ENCODE assay signal across 15 mouse cellular contexts in genomic region chr4:97676579-97676937, GRCm38 (mm10).
DNase-seq lines count a peak whose midpoint lies in the region; ATAC-seq lines count a peak whose summit lies in the region.
"Had no signal": no experiment of that assay in that cellular context is flagged by ENCODE, and none has a peak within 500 bp of the region (broad histone marks: within the 10 kb centered on the region; RNA-seq: fewer than 3 reads in every experiment).

No protein-coding gene starts in this region.

- H3K4me3 ChIP-seq in hindbrain, embryonic 12.5 days, result no peak overlapping the region
- H3K4me3 ChIP-seq: gastrocnemius, adult 2 months; limb, embryonic 13.5 days had no signal

- 21% methylated on average over 2 of the region's 2 CpGs for WGBS in hindbrain, embryonic 12.5 days

- H3K9ac ChIP-seq in hindbrain, embryonic 12.5 days, result no peak overlapping the region
- H3K9ac ChIP-seq: liver, postnatal 0 days had no signal

- H3K4me2 ChIP-seq in hindbrain, embryonic 12.5 days (replicated peaks), result no peak overlapping the region; the same call in 1 of the 2 replicates

- no peaks in the 10 kb centered on the region for H3K9me3 ChIP-seq in hindbrain, embryonic 12.5 days (replicated peaks)
- H3K9me3 ChIP-seq: limb, embryonic 13.5 days had no signal

- peak; percentile 42; the same call in 1 of the 2 replicates for ATAC-seq in frontal cortex, adult (ENCODE audit: low TSS enrichment)
- ATAC-seq in hindbrain, embryonic 12.5 days (ENCODE audit: low FRiP score), result peak; percentile 52
- ATAC-seq: liver, postnatal 0 days had no signal

- no peak for DNase-seq in frontal cortex, postnatal 14 days (ENCODE audit: low spot score in 2 of 2)
- DNase-seq in right cerebral cortex, postnatal 10 days (ENCODE audit: low spot score in 2 of 2), result peak; percentile 34 to 41
- DNase-seq in right cerebral cortex, postnatal 25 days, result no peak
- no peak for DNase-seq in embryo, embryonic 10 days (ENCODE audit: low spot score)
- DNase-seq in ovary, postnatal 36 days (ENCODE audit: low spot score), result no peak
- no peak for DNase-seq in urinary bladder, postnatal 36 days (ENCODE audit: low spot score in 2 of 2)
- DNase-seq: adrenal gland, adult 2 months; gastrocnemius, adult 2 months; heart, postnatal 4 days; kidney, adult 18-20 months; liver, postnatal 0 days; lung, postnatal 4 days had no signal

- H3K36me3 ChIP-seq in hindbrain, embryonic 12.5 days, result no peaks in the 10 kb centered on the region
- H3K36me3 ChIP-seq: limb, embryonic 13.5 days had no signal

- H3K27ac ChIP-seq in hindbrain, embryonic 12.5 days, result no peak overlapping the region
- H3K27ac ChIP-seq: gastrocnemius, adult 2 months; limb, embryonic 13.5 days had no signal

- no peaks in the 10 kb centered on the region for H3K27me3 ChIP-seq in hindbrain, embryonic 12.5 days

- peaks cover 19% of the 10 kb centered on the region for H3K4me1 ChIP-seq in hindbrain, embryonic 12.5 days

Comparison
In these comparisons a context has a peak if more than half of its experiments do, and no peak if none do; other contexts are left out.
1. DNase-seq: peak in right cerebral cortex, postnatal 10 days (2 of 2); none in frontal cortex, postnatal 14 days (0 of 2), right cerebral cortex, postnatal 25 days (single experiment), embryo, embryonic 10 days (single experiment), ovary, postnatal 36 days (single experiment) and urinary bladder, postnatal 36 days (0 of 2).